Mouse (Mus musculus): ENCODE data around the gene Btc.

- TF ChIP-seq CTCF (conservative IDR thresholded peaks at IDR 0.05; ENCODE audit: insufficient read depth, insufficient read length, low read depth, low read length) = no peak
- no peak for TF ChIP-seq POLR2A (IDR thresholded peaks at IDR 0.05; ENCODE audit: low read depth, low read length)
These were observed 35.9 kb downstream of the Btc start for GRCm38 (mm10) chr5:91366925-91367324.

Data from kidney, adult 2 months (tissue).